Mouse (Mus musculus) hindbrain, postnatal 0 days (tissue): ENCODE measurements around the gene Zfp462. TPM values are rescaled to one million over a fixed set of nuclear protein-coding genes. Genes with fewer than 3 reads are reported as not detected.

Experiments used
- ATAC-seq: fragments of 200-750 bp; cut with Nextera tagmentation; 2 replicates; pipeline ENCODE4 v1.8.0; 2017; ENCODE audit warnings: mild to moderate bottlenecking, moderate TSS enrichment, moderate library complexity
- DNase-seq: peaks from one replicate; pipeline ENCODE4 v3.0.0-alpha.2; 2015; ENCODE audit warnings: low spot score
- H3K27ac ChIP-seq: fragments of 300-500 bp; sonication (generic); 2 replicates; pipeline ENCODE4 v1.5.1; 2014; ENCODE audit warnings: mild to moderate bottlenecking
- H3K27me3 ChIP-seq: fragments of 300-500 bp; sonication (generic); 2 replicates; pipeline ENCODE4 v1.6.1; 2014; ENCODE audit warnings: low read length, mixed read lengths; ENCODE audit not compliant: insufficient read depth
- H3K36me3 ChIP-seq: fragments of 300-500 bp; sonication (generic); 2 replicates; pipeline ENCODE4 v1.6.1; 2014; ENCODE audit warnings: low read length, mixed read lengths; ENCODE audit not compliant: insufficient read depth
- H3K4me1 ChIP-seq: fragments of 300-500 bp; sonication (generic); 2 replicates; pipeline ENCODE4 v1.6.1; 2014; ENCODE audit warnings: antibody characterized with exemption, low read length, mixed read lengths; ENCODE audit not compliant: insufficient read depth
- H3K4me2 ChIP-seq: fragments of 300-500 bp; sonication (generic); 2 replicates; pipeline ENCODE4 v1.6.1; 2014; ENCODE audit warnings: low read depth, mild to moderate bottlenecking, low read length, moderate library complexity, mixed read lengths
- H3K4me3 ChIP-seq: fragments of 300-500 bp; sonication (generic); 2 replicates; pipeline ENCODE4 v1.5.1; 2014; ENCODE audit warnings: low read length
- H3K9ac ChIP-seq: fragments of 300-500 bp; sonication (generic); replicated peaks from 2 replicates; pipeline ENCODE4 v1.6.1; 2014; ENCODE audit warnings: mild to moderate bottlenecking, low read length, moderate library complexity, mixed read lengths
- H3K9me3 ChIP-seq: fragments of 300-500 bp; sonication (generic); 2 replicates; pipeline ENCODE4 v1.6.1; 2016; ENCODE audit warnings: low read length, mixed read lengths
- CTCF ChIP-seq: IDR thresholded peaks from 2 replicates; pipeline ENCODE4 v1.5.1; 2016; ENCODE audit warnings: antibody characterized with exemption, control low read depth, low read depth
- WGBS: fragments of 180-500 bp; shearing (Covaris S2); extraction: QIAGEN DNeasy Blood & Tissue Kit; methylation state at CpG from one replicate; pipeline ENCODE4 v1.1.7; 2014; 5-methylcytosine and 5-hydroxymethylcytosine counted together
- polyA plus RNA-seq: library from polyadenylated mRNA; unstranded; fragments of >200 nt; fragmentation: Nextera tagmentation; extraction: Ambion mirVana; gene quantifications from 2 replicates; pipeline ENCODE4 v1.2.1, GENCODE M21; 2015
- total RNA-seq: library from RNA; depleted of rRNA; stranded (reverse); fragments of >200 nt; gene quantifications from 2 replicates; pipeline ENCODE4 v1.2.3, GENCODE M21; 2014

Zfp462 gene
- total and polyA plus RNA-seq, 2 experiments from 2014 or later: 6.5 to 39.4 TPM

DNA sequence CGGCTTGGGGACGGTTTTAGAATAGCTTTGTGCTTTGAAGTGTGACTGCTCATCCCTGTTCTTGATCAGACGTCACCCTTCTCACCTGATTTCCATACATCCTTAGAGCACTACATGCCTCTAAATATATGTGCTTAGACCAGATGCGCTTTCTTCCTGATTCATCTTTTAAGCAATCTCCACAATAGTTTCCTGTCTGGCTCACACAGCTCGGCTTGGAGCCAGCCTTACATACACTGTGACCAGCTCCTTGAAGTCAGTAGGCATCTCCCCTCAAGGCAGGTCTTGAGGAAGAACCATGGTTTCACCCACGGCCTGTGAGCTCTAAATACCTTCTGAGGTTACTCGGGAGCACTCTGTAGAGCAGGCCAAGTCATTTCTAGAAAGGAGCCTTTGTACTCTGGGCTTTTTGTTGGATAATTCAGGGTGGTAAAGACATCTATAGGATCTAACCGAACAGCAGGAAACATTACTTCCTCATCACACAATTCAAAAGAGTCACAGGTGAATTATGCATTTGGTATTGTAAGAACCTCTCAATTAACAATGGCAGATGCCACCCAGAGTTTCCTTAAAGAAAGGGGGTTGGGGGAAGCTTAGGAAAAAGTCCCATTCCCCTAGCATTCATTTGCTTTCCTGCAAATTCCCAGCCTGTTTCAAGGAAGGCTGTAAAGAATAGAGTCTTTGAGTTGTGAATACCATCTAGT is 95.6 kb downstream of the Zfp462 start:
- DNase-seq (no peak), ATAC-seq (no peak)
- Histone ChIP-seq H3K9ac (no peak overlapping the region), H3K27ac (no peak overlapping the region), H3K36me3 (no peaks in the 10 kb centered on the region), H3K4me3 (no peak overlapping the region), H3K4me2 (no peak overlapping the region), H3K27me3 (no peaks in the 10 kb centered on the region), H3K4me1 (peaks cover 6% of the 10 kb centered on the region; the same call in 1 of the 2 replicates), H3K9me3 (no peaks in the 10 kb centered on the region)
- no peak for TF ChIP-seq CTCF
- 53% methylated on average over 8 of the region's 8 CpGs for WGBS

DNA sequence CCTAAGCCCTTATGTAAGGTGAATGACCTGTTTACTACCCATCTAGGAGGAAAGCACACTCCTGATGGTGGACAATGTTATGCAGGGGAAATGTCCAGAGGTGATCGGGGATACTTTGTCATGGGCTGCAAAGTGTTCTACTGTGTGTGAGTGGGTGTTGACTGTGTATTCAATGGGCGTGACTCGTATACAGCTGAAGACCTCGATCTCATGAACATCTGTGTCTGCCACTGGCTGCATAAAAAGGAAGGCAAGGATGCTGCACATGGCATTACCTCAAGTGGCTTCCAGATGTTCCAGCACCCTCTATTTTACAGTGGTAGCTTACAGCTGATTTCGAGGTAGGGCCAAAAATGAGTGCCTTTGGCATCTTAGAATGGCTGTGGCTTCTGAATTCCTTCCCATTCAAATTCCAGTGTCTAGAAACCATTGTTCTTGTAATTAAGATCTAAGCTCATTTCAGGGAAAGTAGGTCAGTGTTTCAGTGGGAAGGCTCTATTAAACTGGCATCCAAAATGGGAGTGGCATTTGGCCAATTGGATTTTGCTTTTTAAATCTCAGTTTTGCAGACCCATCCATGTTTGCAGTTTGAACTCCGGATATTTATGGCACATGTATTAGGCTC is 96.4 kb downstream of the Zfp462 start:
- Histone ChIP-seq H3K4me1 (peaks cover 6% of the 10 kb centered on the region; the same call in 1 of the 2 replicates), H3K36me3 (no peaks in the 10 kb centered on the region), H3K4me2 (no peak overlapping the region), H3K9ac (no peak overlapping the region), H3K9me3 (no peaks in the 10 kb centered on the region), H3K27ac (peak overlapping the region; percentile 28; the same call in 1 of the 2 replicates), H3K4me3 (no peak overlapping the region), H3K27me3 (no peaks in the 10 kb centered on the region)
- WGBS: 76% methylated on average over 6 of the region's 6 CpGs
- TF ChIP-seq CTCF: no peak
- no peak for ATAC-seq
- DNase-seq: peak; percentile 30

DNA sequence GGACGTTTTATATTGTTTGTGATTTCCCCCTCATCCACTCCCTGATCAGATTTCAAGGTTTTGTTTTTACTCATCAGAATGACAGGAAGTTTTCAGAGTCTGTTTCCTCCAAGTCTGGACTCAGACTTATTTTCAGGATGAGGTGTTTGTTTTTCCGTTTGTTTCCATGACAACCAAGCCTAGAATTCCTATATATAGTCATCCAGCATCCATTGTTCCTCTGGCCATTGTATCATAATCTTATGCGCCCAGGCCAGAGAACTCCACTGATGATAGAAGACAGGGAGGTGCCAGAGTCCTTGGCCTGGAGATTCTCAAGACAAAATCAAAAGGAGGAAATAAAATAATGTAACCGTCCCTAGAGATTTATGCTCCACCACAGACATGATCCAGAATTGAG is 97.7 kb downstream of the Zfp462 start:
- Histone ChIP-seq H3K4me2 (no peak overlapping the region), H3K27ac (no peak overlapping the region), H3K4me3 (no peak overlapping the region), H3K4me1 (peaks cover 6% of the 10 kb centered on the region; the same call in 1 of the 2 replicates), H3K27me3 (no peaks in the 10 kb centered on the region), H3K36me3 (no peaks in the 10 kb centered on the region), H3K9ac (no peak overlapping the region), H3K9me3 (no peaks in the 10 kb centered on the region)
- no peak for TF ChIP-seq CTCF
- peak; percentile 25 for DNase-seq
- WGBS: 44% methylated on average over 4 of the region's 4 CpGs
- ATAC-seq: no peak

DNA sequence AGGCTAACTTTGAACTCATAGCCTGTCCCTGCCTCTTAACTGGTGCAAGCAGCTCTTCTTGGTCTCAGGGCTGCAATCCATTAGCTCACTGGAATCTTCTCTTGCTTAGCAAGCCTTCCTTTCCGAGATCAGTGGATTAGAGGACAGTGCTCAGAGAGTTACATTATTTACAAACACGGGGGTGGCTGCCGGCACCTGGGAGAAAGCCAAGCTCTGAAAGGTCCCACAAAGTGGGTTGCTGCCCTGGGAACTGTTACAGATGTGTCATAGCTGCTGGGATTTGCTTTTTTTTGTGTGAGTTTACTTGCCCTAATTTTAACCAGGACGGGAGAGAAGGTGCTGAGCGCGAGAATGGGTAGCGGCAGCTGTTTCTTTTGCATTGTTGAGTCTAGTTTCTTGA is 102.4 kb downstream of the Zfp462 start:
- WGBS: 74% methylated on average over 7 of the region's 7 CpGs

DNA sequence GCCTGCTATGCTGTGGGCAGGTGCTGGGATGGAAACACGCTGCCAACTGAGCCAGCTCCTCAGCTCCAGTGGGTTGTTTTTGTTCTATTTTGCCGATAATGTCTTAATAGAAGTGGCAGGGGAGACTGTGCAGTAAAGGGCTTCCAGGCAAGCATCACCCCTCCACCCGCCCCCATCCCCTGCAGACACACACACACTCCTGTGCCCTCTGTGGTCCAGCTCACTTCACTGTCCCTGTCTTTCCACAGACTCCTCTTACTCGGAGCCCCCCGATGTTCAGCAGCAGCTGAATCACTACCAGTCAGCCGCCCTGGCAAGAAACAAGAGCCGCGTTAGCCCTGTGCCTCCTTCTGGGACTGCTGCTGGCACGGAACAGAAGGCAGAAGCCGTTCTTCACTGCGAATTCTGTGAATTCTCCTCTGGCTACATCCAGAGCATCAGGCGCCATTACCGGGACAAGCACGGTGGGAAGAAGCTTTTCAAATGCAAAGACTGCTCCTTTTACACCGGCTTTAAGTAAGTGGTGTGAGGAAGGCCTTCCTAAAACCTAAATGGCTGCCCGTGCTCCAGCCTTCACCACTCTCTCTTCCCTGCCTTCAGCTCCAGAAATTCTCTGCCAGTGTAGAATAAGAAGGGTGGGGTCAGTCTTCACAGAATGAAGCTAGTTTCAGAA is 105.2 kb downstream of the Zfp462 start:
- peak; percentile 74 for DNase-seq
- H3K4me2 ChIP-seq: 0 out of 2 replicates have a peak overlapping the region, but pooled peaks have one; percentile 17
- H3K36me3 ChIP-seq: peaks cover 39% of the 10 kb centered on the region
- TF ChIP-seq CTCF: no peak
- H3K9me3 ChIP-seq: no peaks in the 10 kb centered on the region
- ATAC-seq: peak; percentile 64
- no peak overlapping the region for H3K9ac ChIP-seq
- 31% methylated on average over 16 of the region's 16 CpGs for WGBS
- H3K27ac ChIP-seq: peak overlapping the region; percentile 64
- H3K4me3 ChIP-seq: no peak overlapping the region
- H3K27me3 ChIP-seq: no peaks in the 10 kb centered on the region
- H3K4me1 ChIP-seq: peaks cover 6% of the 10 kb centered on the region; the same call in 1 of the 2 replicates

More for the DNA sequence above, 102.4 kb downstream of the Zfp462 start:
- H3K9me3 ChIP-seq: no peaks in the 10 kb centered on the region
- no peak for DNase-seq
- no peak overlapping the region for H3K9ac ChIP-seq
- no peak overlapping the region for H3K4me2 ChIP-seq
- H3K36me3 ChIP-seq: peaks cover 17% of the 10 kb centered on the region
- no peak for ATAC-seq
- no peaks in the 10 kb centered on the region for H3K27me3 ChIP-seq
- H3K4me3 ChIP-seq: no peak overlapping the region
- no peak overlapping the region for H3K27ac ChIP-seq
- no peak for TF ChIP-seq CTCF
- H3K4me1 ChIP-seq: peaks cover 6% of the 10 kb centered on the region; the same call in 1 of the 2 replicates

DNA sequence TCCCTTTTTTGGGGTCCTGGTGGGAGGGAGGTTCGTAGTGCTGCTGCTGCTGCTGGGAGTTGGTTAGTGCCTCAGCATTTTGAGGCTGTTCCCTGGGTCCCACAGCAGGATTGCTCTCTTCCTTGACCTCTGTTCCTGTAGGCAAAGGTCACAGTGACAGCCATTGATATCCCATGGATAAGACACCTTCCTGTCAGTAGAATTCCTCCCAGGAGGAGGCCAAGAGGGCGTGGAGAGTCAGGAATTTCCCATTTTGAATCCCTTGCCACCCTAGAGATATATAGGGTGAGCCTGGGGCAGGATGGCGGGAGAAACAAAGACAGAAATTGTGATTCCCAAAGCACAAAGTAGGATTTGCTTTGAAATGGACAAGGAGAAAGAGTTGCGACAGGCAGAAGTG is 106.5 kb downstream of the Zfp462 start:
- H3K27ac ChIP-seq: no peak overlapping the region
- H3K4me1 ChIP-seq: peaks cover 6% of the 10 kb centered on the region; the same call in 1 of the 2 replicates
- DNase-seq: no peak
- H3K27me3 ChIP-seq: no peaks in the 10 kb centered on the region
- H3K4me3 ChIP-seq: no peak overlapping the region
- H3K9me3 ChIP-seq: no peaks in the 10 kb centered on the region
- no peak overlapping the region for H3K4me2 ChIP-seq
- no peak for TF ChIP-seq CTCF
- 91% methylated on average over 4 of the region's 4 CpGs for WGBS
- H3K9ac ChIP-seq: no peak overlapping the region
- H3K36me3 ChIP-seq: peaks cover 39% of the 10 kb centered on the region
- no peak for ATAC-seq
